Mouse (Mus musculus) ES-E14 (cell line): Measurements from ENCODE around the gene Afmid. TPM values are rescaled to one million over a fixed set of nuclear protein-coding genes. Genes with fewer than 3 reads are reported as not detected.

Experiments used
- DNase-seq: peaks from one replicate; pipeline ENCODE4 v3.0.0-alpha.2; 2013; ENCODE audit warnings: low read depth, low spot score
- H3K27ac ChIP-seq: 2 replicates; pipeline ENCODE4 v1.5.1; 2012; ENCODE audit warnings: low read depth, mild to moderate bottlenecking, low read length, moderate library complexity, mixed read lengths; ENCODE audit not compliant: poor library complexity, insufficient read depth, severe bottlenecking
- H3K36me3 ChIP-seq: 2 replicates; pipeline ENCODE4 v1.6.1; 2012; ENCODE audit warnings: mild to moderate bottlenecking, low read length, moderate library complexity, mixed read lengths; ENCODE audit not compliant: control insufficient read depth, poor library complexity, insufficient read depth, severe bottlenecking
- H3K4me1 ChIP-seq, 2 experiments: fragments of 150-350 bp in 1 of 2; sonication (generic) in 1 of 2; 2 replicates each; pipeline ENCODE4 v1.6.1; 2012; ENCODE audit warnings: low read length in 2 of 2, mild to moderate bottlenecking in 1 of 2, mixed read lengths in 1 of 2; ENCODE audit not compliant: control insufficient read depth in 2 of 2, insufficient read depth in 2 of 2, poor library complexity in 1 of 2
- H3K4me3 ChIP-seq, 2 experiments: fragments of 150-350 bp in 1 of 2; sonication (generic) in 1 of 2; 2 replicates each; pipeline ENCODE4 v1.5.1; 2012; ENCODE audit warnings: low read length in 2 of 2, low read depth in 1 of 2, mild to moderate bottlenecking in 1 of 2, mixed read lengths in 1 of 2; ENCODE audit not compliant: insufficient read depth in 1 of 2, poor library complexity in 1 of 2, severe bottlenecking in 1 of 2
- H3K9ac ChIP-seq: 2 replicates; pipeline ENCODE4 v1.6.1; 2012; ENCODE audit warnings: low read depth, mild to moderate bottlenecking, low read length, mixed read lengths; ENCODE audit not compliant: poor library complexity, insufficient read depth, severe bottlenecking
- H3K9me3 ChIP-seq: fragments of 150-350 bp; sonication (generic); 2 replicates; pipeline ENCODE4 v1.6.1; 2012; ENCODE audit warnings: low read depth, mild to moderate bottlenecking, low read length; ENCODE audit not compliant: control insufficient read depth, insufficient read depth
- CHD2 ChIP-seq: IDR thresholded peaks from 2 replicates; pipeline ENCODE4 v1.6.1; 2014; ENCODE audit warnings: mild to moderate bottlenecking, low read depth, low read length, inconsistent platforms
- HCFC1 ChIP-seq: IDR thresholded peaks from 2 replicates; pipeline ENCODE4 v1.6.1; 2012; ENCODE audit warnings: low read length, inconsistent platforms, borderline replicate concordance; ENCODE audit not compliant: insufficient read depth
- MAFK ChIP-seq: IDR thresholded peaks from 2 replicates; pipeline ENCODE4 v1.6.1; 2014; ENCODE audit warnings: mild to moderate bottlenecking, low read depth, low read length, inconsistent platforms; ENCODE audit not compliant: insufficient read depth
- ZC3H11A ChIP-seq: IDR thresholded peaks from 2 replicates; pipeline ENCODE4 v1.6.1; 2012; ENCODE audit warnings: low read depth, mild to moderate bottlenecking, inconsistent platforms, low read length, borderline replicate concordance
- ZNF384 ChIP-seq: IDR thresholded peaks from 2 replicates; pipeline ENCODE4 v1.6.1; 2012; ENCODE audit warnings: low read depth, low read length, inconsistent platforms
- in situ Hi-C, 2 experiments: fragments of 600-800 bp; cut with MboI; formaldehyde crosslinking; loops; one replicate each; pipeline ENCODE4 v1.15.1; 2025; ENCODE audit warnings: low sequenced_read_pairs in 2 of 2, inconsistent platforms in 1 of 2; ENCODE audit not compliant: unreplicated experiment in 2 of 2
- total RNA-seq: library from RNA; depleted of rRNA; stranded (reverse); fragments of 300-350 nt; gene quantifications from 2 replicates; pipeline ENCODE4 v1.2.3, GENCODE M21; 2012

Gene Afmid
- total RNA-seq, 1 experiment, result 1.8 TPM

DNA sequence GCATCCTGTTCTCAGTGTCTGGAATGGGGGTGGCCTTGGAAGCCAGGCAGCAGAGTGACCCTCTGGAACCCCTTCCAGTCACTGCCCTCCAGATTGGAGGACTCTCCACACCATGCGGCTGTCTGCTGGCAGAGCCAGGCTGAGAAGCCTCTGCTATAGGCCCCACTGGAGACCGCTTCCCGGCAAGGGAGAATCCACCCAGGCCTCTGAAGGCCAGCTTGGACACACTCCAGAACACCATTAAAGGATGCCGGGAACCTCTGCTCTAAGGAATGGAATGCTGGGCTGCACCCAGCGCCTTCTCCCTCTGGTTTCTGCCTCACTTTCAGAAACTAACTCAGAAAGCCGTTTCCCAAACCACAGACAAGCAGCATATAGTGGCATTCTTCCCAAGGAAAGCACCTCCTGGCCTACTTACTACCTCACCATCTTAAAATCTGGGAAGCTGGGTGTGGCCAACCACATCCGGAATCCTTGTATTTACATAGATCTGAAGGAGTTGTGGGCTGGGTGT is 2.9 kb upstream of the Afmid start:
- Histone ChIP-seq H3K9me3 (no peaks in the 10 kb centered on the region), H3K9ac (no peak overlapping the region; the same call in 1 of the 2 replicates), H3K4me3 (no peak overlapping the region), H3K4me1 (peaks cover 0 to 22% of the 10 kb centered on the region in 2 experiments; a peak in 3 of 4 replicates), H3K27ac (no peak overlapping the region), H3K36me3 (peaks cover 36% of the 10 kb centered on the region)
- TF ChIP-seq CHD2 (no peak), ZNF384 (no peak), ZC3H11A (no peak), MAFK (no peak), HCFC1 (no peak)
- in situ Hi-C loops, result loop anchor here in 1 of 2 experiments (25.0 kb wide), 1 partner anchor 435 kb away; no protein-coding TSS in a partner anchor
- no peak for DNase-seq

DNA sequence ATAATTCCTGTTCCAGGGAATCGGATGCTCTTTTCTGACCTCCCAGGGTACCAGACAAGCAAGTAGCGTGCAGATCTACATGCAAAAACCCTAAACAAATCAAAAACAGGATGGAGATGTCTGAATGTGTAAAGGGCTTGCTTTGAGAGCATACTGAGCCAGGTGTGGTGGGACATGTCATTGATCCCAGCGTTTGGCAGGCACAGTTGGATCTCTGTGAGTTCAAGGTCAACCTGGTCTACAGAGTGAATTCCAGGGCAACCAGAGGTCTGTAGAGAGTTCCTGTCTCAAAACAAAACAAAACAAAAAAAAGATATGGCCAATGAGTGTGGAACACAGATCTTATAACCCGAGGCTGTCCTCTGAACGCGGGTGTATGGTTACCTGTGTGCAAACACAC is 2.3 kb upstream of the Afmid start:
- H3K4me1 ChIP-seq, result peaks cover 0 to 22% of the 10 kb centered on the region in 2 experiments; a peak in 3 of 4 replicates
- no peak overlapping the region for H3K4me3 ChIP-seq
- H3K9me3 ChIP-seq, result no peaks in the 10 kb centered on the region
- no peak for DNase-seq
- no peak overlapping the region for H3K27ac ChIP-seq
- peaks cover 36% of the 10 kb centered on the region for H3K36me3 ChIP-seq
- H3K9ac ChIP-seq, result no peak overlapping the region; the same call in 1 of the 2 replicates
- TF ChIP-seq ZNF384, result no peak
- TF ChIP-seq CHD2, result no peak
- TF ChIP-seq MAFK, result no peak
- TF ChIP-seq ZC3H11A, result no peak
- TF ChIP-seq HCFC1, result no peak
- in situ Hi-C loops, result loop anchor here in 1 of 2 experiments (25.0 kb wide), 1 partner anchor 436 kb away; no protein-coding TSS in a partner anchor

DNA sequence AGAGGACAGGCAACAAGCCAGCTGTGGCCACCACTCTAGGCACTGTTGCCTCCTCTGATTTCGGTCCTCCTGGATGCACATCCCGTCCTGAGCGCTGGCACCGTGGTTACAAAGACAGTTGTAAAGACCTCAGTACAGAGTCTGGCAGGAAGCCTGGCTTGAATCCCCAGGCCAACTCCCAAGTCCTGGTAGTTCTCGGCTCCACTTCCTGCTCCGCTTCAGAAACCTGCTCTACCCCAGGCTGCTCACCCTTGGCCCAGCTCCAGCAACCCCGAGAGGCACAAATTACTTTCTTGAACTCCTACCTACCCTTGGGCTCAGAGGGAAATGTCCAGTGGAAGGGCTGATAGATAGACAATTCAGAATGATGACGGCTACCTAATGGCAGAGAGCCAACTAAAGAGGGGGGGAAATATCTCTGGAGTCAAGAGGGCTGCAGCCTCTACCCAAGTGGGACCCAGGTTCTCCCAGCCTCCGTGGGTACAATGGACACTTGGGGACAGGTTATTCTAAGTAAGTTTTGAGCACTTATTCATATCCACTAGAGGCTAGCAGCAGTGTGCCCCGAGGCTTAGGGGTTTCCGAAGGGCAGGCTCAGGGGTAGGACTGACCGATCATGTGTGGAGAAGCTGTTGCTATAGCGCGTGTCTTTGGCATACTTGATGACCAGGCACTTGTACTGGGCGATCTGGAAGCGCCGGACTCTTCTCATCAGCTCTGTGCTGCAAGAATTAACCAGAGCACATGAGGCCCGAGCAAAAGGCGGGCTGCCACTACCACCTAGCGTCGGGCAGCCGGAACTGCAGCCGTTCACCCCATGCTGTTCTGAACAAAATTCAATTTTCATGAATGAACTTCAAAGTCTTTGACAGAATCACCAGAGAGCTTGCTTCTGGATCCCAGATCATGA is 1.4 kb upstream of the Afmid start:
- H3K36me3 ChIP-seq, result peaks cover 33% of the 10 kb centered on the region
- H3K9ac ChIP-seq, result peak overlapping the region; percentile 96; the same call in 1 of the 2 replicates
- no peak for DNase-seq
- peaks cover 0 to 26% of the 10 kb centered on the region in 2 experiments; a peak in 3 of 4 replicates for H3K4me1 ChIP-seq
- in situ Hi-C loops, result loop anchor here in 1 of 2 experiments (25.0 kb wide), 1 partner anchor 437 kb away; no protein-coding TSS in a partner anchor
- H3K4me3 ChIP-seq, result peak overlapping the region; percentile 82 to 88
- peak overlapping the region; percentile 4; the same call in 1 of the 2 replicates for H3K27ac ChIP-seq
- H3K9me3 ChIP-seq, result no peaks in the 10 kb centered on the region
- TF ChIP-seq ZC3H11A (peak; percentile 70; the same call in 1 of the 2 replicates), CHD2 (no peak)

DNA sequence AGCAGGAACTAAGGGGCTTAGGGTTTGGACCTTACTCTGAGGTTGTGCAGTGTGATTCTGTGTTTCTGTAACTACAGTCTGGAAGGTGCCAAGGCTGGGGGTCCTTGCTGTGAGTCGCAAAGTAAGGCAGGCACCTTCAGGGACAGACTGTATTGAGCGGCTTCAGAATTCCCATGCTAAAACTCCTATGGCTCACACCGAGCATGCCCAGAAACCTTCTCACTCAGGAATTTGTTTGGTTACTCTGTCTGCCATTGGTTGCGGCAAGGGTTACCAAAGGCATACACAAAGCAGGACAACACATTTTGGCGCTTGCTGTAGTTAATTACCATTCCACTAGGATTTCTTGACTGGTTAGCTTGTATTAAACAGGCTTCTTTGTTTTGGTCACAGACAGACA is 440 bp downstream of the Afmid start:
- Histone ChIP-seq H3K9ac (peak overlapping the region; percentile 96), H3K4me3 (peak overlapping the region; percentile 82 to 88), H3K4me1 (peaks cover 4 to 26% of the 10 kb centered on the region in 2 experiments), H3K27ac (peak overlapping the region; percentile 61; the same call in 1 of the 2 replicates), H3K9me3 (no peaks in the 10 kb centered on the region), H3K36me3 (peaks cover 19% of the 10 kb centered on the region)
- in situ Hi-C loops, result no loop called here
- no peak for DNase-seq
- no peak for TF ChIP-seq ZNF384
